Mouse (Mus musculus) brain, embryonic 14.5 days (tissue): ENCODE data around the gene Plxna2. TPM values are rescaled to one million over a fixed set of nuclear protein-coding genes. Genes with fewer than 3 reads are reported as not detected.
A peak's percentile ranks its signal among the peaks of the same experiment; 100 is the strongest.

Experiments used
- DNase-seq: peaks from one replicate; pipeline ENCODE4 v3.0.0-alpha.2; 2011; ENCODE audit warnings: low read depth
- CTCF ChIP-seq: fragments of 200-500 bp; IDR thresholded peaks from 2 replicates; pipeline ENCODE4 v1.5.1; 2012; ENCODE audit warnings: inconsistent platforms, mild to moderate bottlenecking, moderate library complexity, borderline replicate concordance; ENCODE audit not compliant: insufficient read depth, insufficient read length; ENCODE audit errors: extremely low read depth
- POLR2A ChIP-seq: fragments of 200-500 bp; IDR thresholded peaks from 2 replicates; pipeline ENCODE4 v1.6.1; 2012; ENCODE audit warnings: mild to moderate bottlenecking, inconsistent platforms, borderline replicate concordance; ENCODE audit not compliant: poor library complexity, insufficient read depth, insufficient read length, severe bottlenecking; ENCODE audit errors: extremely low read depth
- polyA plus RNA-seq: library from polyadenylated mRNA; depleted of rRNA; stranded (reverse); fragments of >200 nt; gene quantifications from 2 replicates; pipeline ENCODE4 v1.2.3, GENCODE M21; 2012

The Plxna2 gene
- polyA plus RNA-seq, 1 experiment: 60.3 TPM

GRCm38 (mm10) chr1:194774754-194775153, 156.7 kb downstream of the Plxna2 start:
- no peak for TF ChIP-seq POLR2A
- TF ChIP-seq CTCF: no peak
- no peak for DNase-seq

GRCm38 (mm10) chr1:194775656-194776374, 157.8 kb downstream of the Plxna2 start:
- DNase-seq: no peak

DNA sequence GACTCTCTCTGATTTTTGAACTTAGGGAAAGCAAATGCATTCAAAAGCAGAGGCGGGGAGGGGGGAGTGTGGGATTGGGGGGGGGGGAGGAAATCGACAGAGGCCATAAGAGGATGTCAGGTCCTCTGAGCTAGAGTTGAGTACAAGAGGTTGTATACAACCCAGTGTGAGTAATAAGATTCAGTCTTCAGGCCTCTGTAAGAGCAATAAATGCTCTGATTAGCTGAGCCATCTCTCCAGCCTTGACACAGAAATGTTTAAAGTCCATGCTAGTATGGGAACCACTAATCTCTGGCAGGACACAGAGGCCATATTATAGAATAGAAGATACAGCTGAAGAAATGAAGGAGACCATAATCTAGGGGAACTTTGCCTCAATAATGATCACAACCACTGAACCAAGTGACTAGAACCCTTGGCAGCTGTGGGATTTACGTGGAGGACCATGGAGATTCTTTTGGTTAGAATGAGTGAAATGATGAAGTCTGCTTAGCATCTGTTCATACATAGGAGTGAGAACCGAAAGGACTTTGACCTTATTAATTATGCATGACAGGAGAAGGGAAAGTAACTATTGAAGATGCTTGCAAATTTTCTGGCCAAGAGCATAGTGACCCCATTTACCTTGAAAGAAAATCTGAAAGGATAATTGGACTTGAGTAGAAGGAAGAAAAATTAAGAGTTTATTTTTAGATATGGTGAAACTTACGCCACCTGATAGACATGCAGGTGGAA, 158.7 kb downstream of the Plxna2 start:
- no peak for DNase-seq
- TF ChIP-seq POLR2A (no peak), CTCF (no peak)

More at GRCm38 (mm10) chr1:194775656-194776374, 157.8 kb downstream of the Plxna2 start:
- TF ChIP-seq POLR2A: no peak
- no peak for TF ChIP-seq CTCF

DNA sequence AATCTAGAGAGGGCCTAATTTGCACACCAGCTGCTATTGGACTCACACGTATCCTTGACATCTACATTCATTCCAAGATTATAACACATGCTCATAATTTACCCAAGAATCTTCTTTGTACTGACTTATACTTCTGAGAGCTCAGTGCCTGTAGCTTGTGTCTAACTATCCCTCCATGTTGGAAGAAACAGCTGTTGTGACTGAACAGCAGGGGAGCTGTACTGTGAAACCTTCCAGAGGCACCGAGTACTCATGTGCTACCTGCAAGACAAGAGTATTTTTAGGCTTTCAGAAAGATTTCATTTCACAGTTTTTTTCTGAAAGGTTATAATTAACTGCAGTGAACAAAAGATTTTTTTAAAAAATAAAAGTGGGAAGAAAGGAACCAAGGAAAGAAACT, 159.6 kb downstream of the Plxna2 start:
- TF ChIP-seq POLR2A (no peak), CTCF (no peak)
- no peak for DNase-seq

- no peak for DNase-seq
- TF ChIP-seq POLR2A (no peak), CTCF (no peak)
Observed at GRCm38 (mm10) chr1:194780392-194780791, 162.4 kb downstream of the Plxna2 start.

DNA sequence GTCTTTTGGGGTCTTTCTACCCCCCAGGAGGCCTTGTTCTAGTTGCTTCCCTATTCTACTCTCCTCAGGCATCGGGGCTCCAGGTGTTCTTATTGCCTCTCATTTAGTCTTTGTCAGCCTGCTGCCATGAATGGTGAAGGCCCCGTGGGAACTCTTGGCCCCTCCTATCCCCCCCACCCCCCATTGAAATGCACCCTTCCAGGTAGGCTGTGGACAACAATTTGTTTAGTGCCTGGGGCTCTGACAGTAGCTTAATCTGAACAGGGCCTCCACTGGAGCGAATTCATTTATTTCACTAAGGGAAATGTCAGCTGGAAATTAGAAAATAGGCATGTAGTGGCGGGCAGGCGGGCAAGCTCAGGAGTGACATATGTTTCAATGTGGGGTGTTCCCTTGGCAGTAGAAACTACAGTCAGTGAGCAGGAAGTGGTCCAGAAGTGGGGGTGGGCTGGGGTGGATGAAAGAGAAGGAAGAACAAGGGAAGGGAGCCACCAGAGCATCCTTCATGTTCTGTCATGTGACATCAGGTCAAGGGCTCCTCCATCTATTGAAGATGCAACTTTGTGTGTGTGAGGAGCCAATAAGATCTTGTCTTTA, 162.9 kb downstream of the Plxna2 start:
- peak; percentile 47 for DNase-seq
- TF ChIP-seq POLR2A: no peak
- no peak for TF ChIP-seq CTCF

- DNase-seq: no peak
- no peak for TF ChIP-seq POLR2A
- no peak for TF ChIP-seq CTCF
Observed at GRCm38 (mm10) chr1:194781556-194781955, 163.5 kb downstream of the Plxna2 start.

DNA sequence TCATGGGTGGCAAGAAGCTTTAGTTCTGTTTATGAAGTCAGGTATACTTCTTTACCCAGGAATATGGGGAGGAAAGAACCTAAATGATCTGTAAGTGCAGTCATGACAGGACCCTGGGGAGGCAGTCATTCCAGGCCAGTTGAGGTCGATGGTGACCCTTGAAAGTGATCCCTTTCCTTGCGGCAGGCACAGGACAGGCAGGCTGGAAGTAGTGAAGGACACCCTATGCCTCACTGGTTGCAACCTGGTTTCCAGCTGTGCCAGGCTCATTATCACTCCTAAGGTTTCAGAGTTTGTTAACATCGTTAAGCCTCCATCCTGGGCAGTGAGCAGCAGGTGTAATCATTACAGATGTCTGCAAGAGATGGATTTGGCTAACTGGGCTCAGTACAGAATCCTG, 164.3 kb downstream of the Plxna2 start:
- TF ChIP-seq POLR2A (no peak), CTCF (no peak)
- no peak for DNase-seq

DNA sequence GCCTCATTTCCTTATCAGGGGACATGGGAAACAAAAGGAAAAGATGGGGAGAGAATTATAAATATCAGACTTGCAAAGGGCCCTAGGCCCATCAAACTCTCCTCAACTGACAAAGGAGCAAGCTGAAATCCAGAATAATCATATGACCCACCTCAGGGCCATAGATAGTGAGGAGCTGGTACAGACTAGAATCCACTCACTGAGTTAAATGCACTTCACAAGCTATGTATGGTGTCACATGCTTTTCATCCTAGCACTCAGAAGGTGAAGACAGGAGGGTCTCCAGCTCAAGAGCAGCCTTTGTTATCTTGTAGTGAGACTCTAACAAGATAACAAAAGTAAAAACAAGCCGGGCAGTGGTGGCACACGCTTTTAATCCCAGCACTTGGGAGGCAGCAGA, 169.6 kb downstream of the Plxna2 start:
- TF ChIP-seq CTCF (no peak), POLR2A (no peak)
- DNase-seq: no peak

- DNase-seq: peak; percentile 71
- TF ChIP-seq CTCF (no peak), POLR2A (no peak)
Observed at GRCm38 (mm10) chr1:194793226-194793924, 175.4 kb downstream of the Plxna2 start.

- DNase-seq: no peak
- TF ChIP-seq POLR2A (no peak), CTCF (no peak)
Observed at GRCm38 (mm10) chr1:194795316-194795715, 177.3 kb downstream of the Plxna2 start.
